Mouse (Mus musculus) stomach, postnatal 0 days (tissue): ENCODE measurements around the gene Cand1. TPM values are rescaled to one million over a fixed set of nuclear protein-coding genes. Genes with fewer than 3 reads are reported as not detected.

ENCODE experiments used
- ATAC-seq: fragments of 200-750 bp; cut with Nextera tagmentation; 2 replicates; pipeline ENCODE4 v1.8.0; 2017; ENCODE audit not compliant: low FRiP score, low TSS enrichment
- DNase-seq: peaks from one replicate; pipeline ENCODE4 v3.0.0-alpha.2; 2016; ENCODE audit warnings: low spot score
- H3K27ac ChIP-seq: fragments of 300-500 bp; sonication (generic); replicated peaks from 2 replicates; pipeline ENCODE4 v1.5.1; 2014; ENCODE audit warnings: mild to moderate bottlenecking, control low read depth
- H3K27me3 ChIP-seq: fragments of 300-500 bp; sonication (generic); 2 replicates; pipeline ENCODE4 v1.6.1; 2014; ENCODE audit warnings: low read length; ENCODE audit not compliant: control insufficient read depth, insufficient read depth
- H3K36me3 ChIP-seq: fragments of 300-500 bp; sonication (generic); 2 replicates; pipeline ENCODE4 v1.6.1; 2014; ENCODE audit warnings: low read length, mixed read lengths; ENCODE audit not compliant: control insufficient read depth, insufficient read depth
- H3K4me1 ChIP-seq: fragments of 300-500 bp; sonication (generic); replicated peaks from 2 replicates; pipeline ENCODE4 v1.6.1; 2014; ENCODE audit warnings: antibody characterized with exemption; ENCODE audit not compliant: control insufficient read depth, insufficient read depth
- H3K4me2 ChIP-seq: fragments of 300-500 bp; sonication (generic); replicated peaks from 2 replicates; pipeline ENCODE4 v1.6.1; 2014; ENCODE audit warnings: low read depth, mild to moderate bottlenecking, control low read depth, moderate library complexity
- H3K4me3 ChIP-seq: fragments of 300-500 bp; sonication (generic); 2 replicates; pipeline ENCODE4 v1.5.1; 2014; ENCODE audit warnings: low read depth, low read length, control low read depth
- H3K9ac ChIP-seq: fragments of 300-500 bp; sonication (generic); 2 replicates; pipeline ENCODE4 v1.6.1; 2014; ENCODE audit warnings: mild to moderate bottlenecking, low read length, control low read depth, mixed read lengths
- H3K9me3 ChIP-seq: fragments of 300-500 bp; sonication (generic); 2 replicates; pipeline ENCODE4 v1.6.1; 2016; ENCODE audit warnings: low read length; ENCODE audit not compliant: control insufficient read depth
- CTCF ChIP-seq: IDR thresholded peaks from 2 replicates; pipeline ENCODE4 v1.5.1; 2016; ENCODE audit warnings: antibody characterized with exemption, low read depth, mild to moderate bottlenecking, moderate library complexity
- EP300 ChIP-seq: optimal IDR thresholded peaks from 2 replicates; pipeline ENCODE3; 2016; ENCODE audit warnings: antibody characterized with exemption
- WGBS: fragments of 180-500 bp; shearing (Covaris S2); extraction: QIAGEN DNeasy Blood & Tissue Kit; methylation state at CpG from one replicate; pipeline ENCODE4 v1.1.7; 2014; 5-methylcytosine and 5-hydroxymethylcytosine counted together
- polyA plus RNA-seq: library from polyadenylated mRNA; unstranded; fragments of >200 nt; fragmentation: Nextera tagmentation; extraction: Ambion mirVana; gene quantifications from 2 replicates; pipeline ENCODE4 v1.2.1, GENCODE M21; 2015

Gene Cand1
- polyA plus RNA-seq, 1 experiment from 2014 or later = 15.0 TPM

GRCm38 (mm10) chr10:119270384-119270985 lies 30.6 kb upstream of the Cand1 start:
- TF ChIP-seq EP300 (no peak), CTCF (no peak)
- H3K36me3 ChIP-seq = no peaks in the 10 kb centered on the region
- H3K27me3 ChIP-seq = no peaks in the 10 kb centered on the region
- ATAC-seq (no peak), DNase-seq (no peak)
- H3K9ac ChIP-seq = no peak overlapping the region
- H3K9me3 ChIP-seq = no peaks in the 10 kb centered on the region
- H3K27ac ChIP-seq = no peak overlapping the region
- no peak overlapping the region for H3K4me2 ChIP-seq
- no peaks in the 10 kb centered on the region for H3K4me1 ChIP-seq
- WGBS = 77% methylated on average over 12 of the region's 12 CpGs
- no peak overlapping the region for H3K4me3 ChIP-seq

- no peaks in the 10 kb centered on the region for H3K36me3 ChIP-seq
- H3K4me2 ChIP-seq = no peak overlapping the region
- no peak overlapping the region for H3K9ac ChIP-seq
- DNase-seq (peak; percentile 15), ATAC-seq (no peak)
- no peaks in the 10 kb centered on the region for H3K9me3 ChIP-seq
- H3K4me1 ChIP-seq = no peaks in the 10 kb centered on the region
- H3K27me3 ChIP-seq = no peaks in the 10 kb centered on the region
- 73% methylated on average over 7 of the region's 7 CpGs for WGBS
- H3K4me3 ChIP-seq = no peak overlapping the region
- no peak overlapping the region for H3K27ac ChIP-seq
- TF ChIP-seq EP300 (no peak), CTCF (no peak)
These were observed 24.9 kb upstream of the Cand1 start for GRCm38 (mm10) chr10:119264761-119265160.

- no peaks in the 10 kb centered on the region for H3K4me1 ChIP-seq
- no peak for TF ChIP-seq EP300
- no peak for TF ChIP-seq CTCF
These were observed 23.0 kb upstream of the Cand1 start for GRCm38 (mm10) chr10:119262821-119263220.

GRCm38 (mm10) chr10:119257876-119258275 lies 18.0 kb upstream of the Cand1 start:
- no peak overlapping the region for H3K9ac ChIP-seq
- 74% methylated on average over 4 of the region's 4 CpGs for WGBS

More at GRCm38 (mm10) chr10:119262821-119263220, 23.0 kb upstream of the Cand1 start:
- Histone ChIP-seq H3K36me3 (no peaks in the 10 kb centered on the region), H3K9ac (no peak overlapping the region), H3K27me3 (no peaks in the 10 kb centered on the region), H3K4me2 (no peak overlapping the region), H3K9me3 (no peaks in the 10 kb centered on the region), H3K27ac (no peak overlapping the region), H3K4me3 (no peak overlapping the region)
- 74% methylated on average over 5 of the region's 5 CpGs for WGBS
- ATAC-seq (no peak), DNase-seq (no peak)

GRCm38 (mm10) chr10:119244146-119244545 lies 4.3 kb upstream of the Cand1 start:
- no peaks in the 10 kb centered on the region for H3K27me3 ChIP-seq
- H3K4me1 ChIP-seq = no peaks in the 10 kb centered on the region
- no peak overlapping the region for H3K4me3 ChIP-seq
- no peak for ATAC-seq
- no peak overlapping the region for H3K9ac ChIP-seq
- H3K36me3 ChIP-seq = no peaks in the 10 kb centered on the region
- no peak for DNase-seq
- WGBS = 78% methylated on average over 14 of the region's 14 CpGs
- no peaks in the 10 kb centered on the region for H3K9me3 ChIP-seq
- no peak overlapping the region for H3K4me2 ChIP-seq
- no peak for TF ChIP-seq EP300
- no peak overlapping the region for H3K27ac ChIP-seq

More at GRCm38 (mm10) chr10:119257876-119258275, 18.0 kb upstream of the Cand1 start:
- H3K4me1 ChIP-seq = no peaks in the 10 kb centered on the region
- DNase-seq (no peak), ATAC-seq (no peak)
- no peaks in the 10 kb centered on the region for H3K27me3 ChIP-seq
- H3K4me2 ChIP-seq = no peak overlapping the region
- H3K9me3 ChIP-seq = no peaks in the 10 kb centered on the region
- no peak overlapping the region for H3K27ac ChIP-seq
- no peak overlapping the region for H3K4me3 ChIP-seq
- no peaks in the 10 kb centered on the region for H3K36me3 ChIP-seq
- no peak for TF ChIP-seq EP300
- TF ChIP-seq CTCF = no peak

- 5% methylated on average over 9 of the region's 9 CpGs for WGBS
- peak overlapping the region; percentile 59 for H3K4me2 ChIP-seq
- no peak for TF ChIP-seq EP300
- TF ChIP-seq CTCF = no peak
- ATAC-seq (no peak), DNase-seq (no peak)
- H3K9ac ChIP-seq = peak overlapping the region; percentile 72
- H3K4me1 ChIP-seq = no peaks in the 10 kb centered on the region
- H3K27ac ChIP-seq = peak overlapping the region; percentile 99
- no peaks in the 10 kb centered on the region for H3K9me3 ChIP-seq
- H3K27me3 ChIP-seq = no peaks in the 10 kb centered on the region
- H3K4me3 ChIP-seq = peak overlapping the region; percentile 97
- no peaks in the 10 kb centered on the region for H3K36me3 ChIP-seq
These were observed 851 bp upstream of the Cand1 start for GRCm38 (mm10) chr10:119240722-119241089.
